Mouse (Mus musculus) stomach, postnatal 0 days (tissue): ENCODE measurements around the gene Actl7b.

Source experiments
- CTCF ChIP-seq: IDR thresholded peaks from 2 replicates; pipeline ENCODE4 v1.5.1; 2016; ENCODE audit warnings: antibody characterized with exemption, low read depth, mild to moderate bottlenecking, moderate library complexity
- EP300 ChIP-seq: optimal IDR thresholded peaks from 2 replicates; pipeline ENCODE3; 2016; ENCODE audit warnings: antibody characterized with exemption

DNA sequence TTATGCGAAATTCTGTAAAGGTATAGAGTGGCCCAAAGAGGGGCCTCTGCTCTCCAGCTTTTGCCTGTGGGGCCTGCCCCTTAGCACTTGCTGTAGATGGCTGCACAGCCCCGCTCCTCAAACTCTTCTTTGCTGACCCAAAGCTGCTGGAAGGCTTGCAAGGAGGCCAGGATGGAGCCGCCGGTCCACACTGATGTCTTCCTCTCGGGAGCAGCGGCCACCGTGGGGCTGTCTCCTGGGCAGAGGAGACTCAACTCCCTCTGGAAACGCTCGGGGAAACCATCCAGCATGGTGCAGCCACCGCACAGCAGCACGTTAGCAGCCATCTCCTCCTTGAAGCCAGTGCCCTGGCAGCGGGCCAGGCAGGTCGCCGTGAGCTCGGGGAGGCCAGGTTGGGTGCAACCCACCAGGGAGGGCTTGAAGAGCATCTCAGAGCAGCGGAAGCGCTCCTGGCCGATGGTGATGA lies 1.2 kb downstream of the Actl7b start, which contains the start of gene Gm26657:
- TF ChIP-seq EP300 (no peak), CTCF (no peak)
